12 mouse cellular contexts compared by ENCODE assay signal in the genomic region with DNA sequence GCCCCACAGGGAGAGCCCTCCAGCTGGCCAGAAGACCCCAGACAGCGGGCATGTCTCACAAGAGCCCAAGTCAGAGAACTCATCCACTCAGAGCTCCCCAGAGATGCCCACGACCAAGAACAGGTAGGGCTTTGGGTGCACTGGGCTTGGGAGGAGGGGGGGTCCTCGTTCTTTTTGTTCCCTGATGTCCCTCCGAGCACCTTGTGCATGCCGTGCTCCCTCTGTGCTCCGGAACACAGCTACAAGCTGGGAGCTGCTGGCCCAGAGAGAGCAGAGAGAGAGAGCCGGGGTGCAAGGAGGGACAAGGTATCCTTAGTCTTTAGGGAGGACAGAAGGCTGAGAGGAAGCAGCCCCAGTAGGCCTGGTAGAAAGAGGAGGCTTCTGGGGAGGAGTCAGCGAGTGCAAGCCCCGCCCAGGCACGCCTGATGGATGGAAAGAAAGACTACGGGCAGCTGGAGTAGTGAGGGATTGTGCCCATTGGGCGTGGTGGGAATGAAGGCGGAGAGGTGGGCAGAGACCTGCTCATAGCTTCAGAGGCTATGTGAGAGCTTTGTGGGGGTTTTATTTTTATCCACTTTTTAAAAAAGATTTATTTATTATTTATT.
"Had no signal": no experiment of that assay in that cellular context is flagged by ENCODE, and none has a peak within 500 bp of the region (broad histone marks: within the 10 kb centered on the region; RNA-seq: fewer than 3 reads in every experiment).

No protein-coding gene starts in this region.

- DNase-seq: layer of hippocampus, adult 9-11 months; layer of hippocampus, postnatal 36 days; lung, embryonic 14.5 days; thymus, adult 18-20 months; thymus, postnatal 25 days had no signal

- H3K9ac ChIP-seq: limb, embryonic 15.5 days; liver, embryonic 12.5 days; lung, embryonic 14.5 days; midbrain, embryonic 15.5 days; neural tube, embryonic 12.5 days had no signal

- H3K36me3 ChIP-seq: limb, embryonic 15.5 days; liver, embryonic 12.5 days; midbrain, embryonic 15.5 days; neural tube, embryonic 12.5 days had no signal

- H3K9me3 ChIP-seq: limb, embryonic 15.5 days; liver, embryonic 12.5 days; megakaryocyte, embryonic 14.5 days; midbrain, embryonic 15.5 days; neural tube, embryonic 12.5 days had no signal

- H3K4me2 ChIP-seq: limb, embryonic 15.5 days; lung, embryonic 14.5 days; midbrain, embryonic 11.5 days; midbrain, embryonic 15.5 days; neural tube, embryonic 12.5 days had no signal

- H3K4me3 ChIP-seq: limb, embryonic 15.5 days; liver, embryonic 12.5 days; megakaryocyte, embryonic 14.5 days; midbrain, embryonic 15.5 days; neural tube, embryonic 12.5 days had no signal

- H3K27ac ChIP-seq: limb, embryonic 15.5 days; liver, embryonic 12.5 days; macrophage; midbrain, embryonic 15.5 days; neural tube, embryonic 12.5 days had no signal

- ATAC-seq: midbrain, embryonic 15.5 days had no signal
